Mouse (Mus musculus) c-Kit-positive CD71-negative TER-119-negative erythroid progenitor cells, embryonic 14.5 days (primary cell): ENCODE data around the gene Zbtb18.

Source experiments
- DNase-seq: peaks from one replicate; pipeline ENCODE4 v3.0.0-alpha.2; 2013; ENCODE audit warnings: low read depth

Zbtb18 gene

GRCm38 (mm10) chr1:177442196-177442808, at the start of gene Zbtb18:
TSS of gene Zbtb18 (plus strand) at chr1:177442351.
- DNase-seq, result no peak

GRCm38 (mm10) chr1:177397455-177397854, 44.7 kb upstream of the Zbtb18 start:
- DNase-seq, result no peak

GRCm38 (mm10) chr1:177405170-177405569, 37.0 kb upstream of the Zbtb18 start:
- DNase-seq, result no peak

GRCm38 (mm10) chr1:177408690-177409089, 33.5 kb upstream of the Zbtb18 start:
- peak; percentile 47 for DNase-seq

- DNase-seq, result no peak
These were observed 31.3 kb upstream of the Zbtb18 start for GRCm38 (mm10) chr1:177410769-177411348.

- DNase-seq, result no peak
These were observed 30.5 kb upstream of the Zbtb18 start for GRCm38 (mm10) chr1:177411359-177412358.

GRCm38 (mm10) chr1:177419331-177419730, 22.8 kb upstream of the Zbtb18 start:
- DNase-seq, result no peak

- no peak for DNase-seq
These were observed 22.0 kb upstream of the Zbtb18 start for GRCm38 (mm10) chr1:177420126-177420525.

GRCm38 (mm10) chr1:177427862-177428261, 14.3 kb upstream of the Zbtb18 start:
- no peak for DNase-seq

- no peak for DNase-seq
These were observed 13.8 kb upstream of the Zbtb18 start for GRCm38 (mm10) chr1:177428338-177428737.

GRCm38 (mm10) chr1:177429067-177429466, 13.1 kb upstream of the Zbtb18 start:
- no peak for DNase-seq

GRCm38 (mm10) chr1:177440411-177440810, 1.7 kb upstream of the Zbtb18 start:
- no peak for DNase-seq

GRCm38 (mm10) chr1:177440981-177441491, 1.1 kb upstream of the Zbtb18 start:
- DNase-seq, result no peak

GRCm38 (mm10) chr1:177441492-177442195, 507 bp upstream of the Zbtb18 start:
- peak; percentile 82 for DNase-seq

- DNase-seq, result peak; percentile 28
These were observed 921 bp downstream of the Zbtb18 start for GRCm38 (mm10) chr1:177442821-177443723.

GRCm38 (mm10) chr1:177443724-177444482, 1.8 kb downstream of the Zbtb18 start:
- DNase-seq, result no peak

GRCm38 (mm10) chr1:177444483-177444810, 2.3 kb downstream of the Zbtb18 start:
- DNase-seq, result no peak

- DNase-seq, result no peak
These were observed 2.8 kb downstream of the Zbtb18 start for GRCm38 (mm10) chr1:177444941-177445340.

- no peak for DNase-seq
These were observed 3.4 kb downstream of the Zbtb18 start for GRCm38 (mm10) chr1:177445461-177446130.

GRCm38 (mm10) chr1:177447086-177447485, 4.9 kb downstream of the Zbtb18 start:
- DNase-seq, result no peak
